Mouse (Mus musculus): ENCODE measurements around the gene Rpp25. TPM values are rescaled to one million over a fixed set of nuclear protein-coding genes. Genes with fewer than 3 reads are reported as not detected.

Gene Rpp25
- total and polyA plus RNA-seq, 2 experiments from 2014 or later: 15.0 to 21.3 TPM

DNA sequence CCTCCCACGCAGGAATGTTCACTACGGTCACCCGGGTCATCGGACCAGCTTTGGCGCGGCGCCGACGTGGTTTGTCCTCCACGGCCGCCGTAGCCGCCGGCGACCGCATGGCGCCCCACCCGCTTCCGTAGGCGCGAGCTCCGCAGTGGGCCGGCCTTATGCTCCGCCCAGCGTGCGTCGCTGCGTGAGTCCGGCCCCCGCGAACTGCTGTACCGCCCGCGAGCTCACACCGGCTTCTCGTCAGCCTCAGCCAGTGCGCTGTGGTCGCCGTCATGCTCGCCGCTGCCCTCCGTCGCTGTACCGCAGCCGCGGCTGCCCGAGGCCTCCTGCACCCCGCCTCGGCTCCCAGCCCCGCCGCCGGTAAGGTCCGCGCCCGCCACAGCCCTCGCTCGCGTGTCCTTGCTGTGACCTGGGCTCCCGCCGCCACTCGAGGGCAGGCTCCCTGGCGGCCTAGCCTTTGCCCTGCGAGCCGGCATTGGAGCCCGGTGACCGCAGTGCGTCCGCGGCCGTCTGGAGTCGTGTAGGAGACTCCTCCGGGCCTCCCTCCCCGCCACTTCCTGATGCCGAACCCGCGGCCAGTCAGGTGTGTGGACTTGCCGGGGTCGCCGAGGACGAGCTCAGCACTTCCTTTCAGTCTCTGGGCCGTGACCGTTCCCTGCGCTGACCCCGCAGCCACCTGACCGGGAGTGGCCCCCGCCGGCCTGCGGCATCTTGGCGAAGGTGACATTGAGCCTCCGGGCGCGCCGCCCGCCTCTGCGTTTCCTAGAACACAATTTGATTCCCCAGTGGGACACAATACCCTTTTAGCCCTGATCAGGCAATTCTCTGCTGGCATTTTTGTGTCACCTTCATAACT, 17.5 kb downstream of the Rpp25 start, which contains the start of gene Cox5a:
Gene Cox5a, plus strand, starts transcription at position 219 of the 856 bp plus-strand sequence.
- peak; percentile 93 for DNase-seq (ENCODE audit: low spot score)
- under 1% methylated on average over 94 of the region's 95 CpGs for WGBS
- Histone ChIP-seq H3K27me3 (ENCODE audit: control insufficient read depth, insufficient read depth, low read length) (no peaks in the 10 kb centered on the region), H3K4me1 (ENCODE audit: control insufficient read depth, insufficient read depth) (peaks cover 33% of the 10 kb centered on the region; the same call in 1 of the 2 replicates), H3K4me3 (ENCODE audit: low read depth, low read length) (peak within 1 kb of the TSS; percentile 100), H3K4me2 (ENCODE audit: low read depth, low read length) (peak within 1 kb of the TSS; percentile 60), H3K27ac (ENCODE audit: low read depth) (peak within 1 kb of the TSS; percentile 100), H3K36me3 (replicated peaks; ENCODE audit: control insufficient read depth, insufficient read depth, low read length) (no peaks in the 10 kb centered on the region), H3K9ac (replicated peaks; ENCODE audit: low read depth, low read length) (peak within 1 kb of the TSS; percentile 100), H3K9me3 (replicated peaks; ENCODE audit: control insufficient read depth, low read length) (no peaks in the 10 kb centered on the region)
- peak; percentile 97 for ATAC-seq (ENCODE audit: insufficient read depth, low read depth)
- TF ChIP-seq CTCF (IDR thresholded peaks at IDR 0.05; ENCODE audit: low read depth): peak; percentile 5; the same call in 1 of the 2 replicates
- TF ChIP-seq EP300 (IDR thresholded peaks at IDR 0.05; ENCODE audit: low read depth): peak; percentile 92

DNA sequence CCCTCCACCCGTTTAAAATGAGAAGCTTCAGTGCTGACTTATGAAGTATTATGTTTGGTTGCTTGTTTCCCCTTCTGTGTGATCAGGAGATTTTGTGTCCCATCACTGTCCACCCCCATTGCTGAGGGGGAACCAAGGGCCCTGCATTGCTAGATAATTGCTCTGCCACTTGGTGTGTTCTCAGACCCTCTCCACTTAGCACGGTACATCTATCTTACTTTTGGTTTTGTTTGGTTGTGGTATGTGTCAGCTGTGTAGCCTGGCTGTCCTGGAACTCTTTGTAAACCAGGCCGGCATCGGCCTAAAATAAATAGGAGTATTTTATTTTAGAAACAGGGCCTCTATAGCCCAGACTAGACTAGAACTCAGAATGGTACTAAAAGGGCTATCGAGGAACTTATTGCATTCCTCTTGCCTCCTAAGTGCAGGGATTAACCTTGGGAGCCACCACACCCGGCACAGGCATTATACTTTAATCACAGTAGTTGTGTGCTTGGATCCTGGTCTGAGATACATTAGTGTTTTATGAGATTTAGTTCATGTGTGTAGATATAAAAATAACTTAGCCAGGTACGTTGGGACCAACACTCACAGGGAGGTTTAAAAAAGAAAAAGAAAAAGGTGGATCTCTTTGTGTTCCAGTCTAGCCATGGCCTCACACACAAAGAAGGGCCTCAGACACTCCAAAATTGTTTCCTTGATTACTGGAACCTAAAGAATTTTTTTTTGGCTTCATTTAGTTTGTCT, 18.5 kb downstream of the Rpp25 start:
- Histone ChIP-seq H3K36me3 (replicated peaks; ENCODE audit: control insufficient read depth, insufficient read depth, low read length) (0 out of 2 replicates have a peak, but pooled peaks cover 6% of the 10 kb centered on the region), H3K9ac (replicated peaks; ENCODE audit: low read depth, low read length) (peak overlapping the region; percentile 100), H3K4me2 (ENCODE audit: low read depth, low read length) (peak overlapping the region; percentile 60), H3K4me3 (ENCODE audit: low read depth, low read length) (peak overlapping the region; percentile 100), H3K27ac (ENCODE audit: low read depth) (peak overlapping the region; percentile 100), H3K27me3 (ENCODE audit: control insufficient read depth, insufficient read depth, low read length) (no peaks in the 10 kb centered on the region), H3K4me1 (ENCODE audit: control insufficient read depth, insufficient read depth) (peaks cover 38% of the 10 kb centered on the region; the same call in 1 of the 2 replicates), H3K9me3 (replicated peaks; ENCODE audit: control insufficient read depth, low read length) (no peaks in the 10 kb centered on the region)
- no peak for ATAC-seq (ENCODE audit: insufficient read depth, low read depth)
- WGBS: 12% methylated on average over 7 of the region's 7 CpGs
- TF ChIP-seq EP300 (IDR thresholded peaks at IDR 0.05; ENCODE audit: low read depth) (no peak), CTCF (IDR thresholded peaks at IDR 0.05; ENCODE audit: low read depth) (no peak)
- no peak for DNase-seq (ENCODE audit: low spot score)

DNA sequence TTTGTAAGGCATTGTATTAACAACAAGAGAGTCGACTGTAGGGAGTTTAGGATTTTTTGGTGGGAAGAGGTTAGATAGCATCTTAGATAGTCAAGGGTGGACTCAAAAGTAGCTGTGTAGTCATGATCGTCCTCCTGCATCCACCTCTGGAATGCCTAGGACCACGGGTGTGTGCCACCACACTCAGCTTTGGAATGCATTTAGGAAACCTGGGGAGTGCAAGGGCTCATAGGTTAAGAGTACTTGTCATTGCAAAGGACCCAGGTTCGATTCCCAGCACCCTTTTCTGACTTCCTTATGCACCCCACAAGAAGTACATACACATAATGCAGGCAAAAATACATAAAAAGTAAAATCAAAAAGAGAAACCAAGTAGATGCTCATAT, 19.0 kb downstream of the Rpp25 start:
- DNase-seq (ENCODE audit: low spot score) (no peak), ATAC-seq (ENCODE audit: insufficient read depth, low read depth) (no peak)
- Histone ChIP-seq H3K9me3 (replicated peaks; ENCODE audit: control insufficient read depth, low read length) (no peaks in the 10 kb centered on the region), H3K36me3 (replicated peaks; ENCODE audit: control insufficient read depth, insufficient read depth, low read length) (0 out of 2 replicates have a peak, but pooled peaks cover 6% of the 10 kb centered on the region), H3K9ac (replicated peaks; ENCODE audit: low read depth, low read length) (peak overlapping the region; percentile 100), H3K4me1 (ENCODE audit: control insufficient read depth, insufficient read depth) (peaks cover 38% of the 10 kb centered on the region; the same call in 1 of the 2 replicates), H3K27me3 (ENCODE audit: control insufficient read depth, insufficient read depth, low read length) (no peaks in the 10 kb centered on the region), H3K4me3 (ENCODE audit: low read depth, low read length) (peak overlapping the region; percentile 100), H3K4me2 (ENCODE audit: low read depth, low read length) (peak overlapping the region; percentile 60), H3K27ac (ENCODE audit: low read depth) (peak overlapping the region; percentile 100)
- TF ChIP-seq CTCF (IDR thresholded peaks at IDR 0.05; ENCODE audit: low read depth) (no peak), EP300 (IDR thresholded peaks at IDR 0.05; ENCODE audit: low read depth) (no peak)
- 56% methylated on average over 4 of the region's 4 CpGs for whole genome bisulfite sequencing

DNA sequence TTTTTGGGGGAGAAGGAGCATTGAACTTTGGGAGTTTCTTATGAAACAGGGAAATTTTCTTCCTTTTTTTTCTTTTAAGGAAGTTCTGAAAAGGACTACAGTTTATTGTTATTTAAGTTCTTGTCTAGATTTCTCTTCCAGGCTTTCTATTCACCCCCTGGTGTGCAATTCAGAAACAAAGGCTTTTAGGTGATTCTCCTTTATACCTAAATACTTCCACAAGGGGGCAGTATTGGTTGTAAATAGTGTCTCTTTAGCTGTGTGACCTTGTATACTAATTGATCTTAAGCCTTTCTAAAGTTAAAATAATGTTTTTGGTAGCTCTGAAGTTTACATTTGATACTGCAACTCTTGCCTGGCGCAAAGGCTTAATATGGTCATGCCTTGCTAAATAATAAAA, 19.9 kb downstream of the Rpp25 start:
- Histone ChIP-seq H3K4me3 (ENCODE audit: low read depth, low read length) (0 out of 2 replicates have a peak overlapping the region, but pooled peaks have one; percentile 13), H3K4me1 (ENCODE audit: control insufficient read depth, insufficient read depth) (peaks cover 38% of the 10 kb centered on the region; the same call in 1 of the 2 replicates), H3K27me3 (ENCODE audit: control insufficient read depth, insufficient read depth, low read length) (no peaks in the 10 kb centered on the region), H3K36me3 (replicated peaks; ENCODE audit: control insufficient read depth, insufficient read depth, low read length) (0 out of 2 replicates have a peak, but pooled peaks cover 6% of the 10 kb centered on the region), H3K27ac (ENCODE audit: low read depth) (no peak overlapping the region), H3K9ac (replicated peaks; ENCODE audit: low read depth, low read length) (no peak overlapping the region), H3K4me2 (ENCODE audit: low read depth, low read length) (peak overlapping the region; percentile 60), H3K9me3 (replicated peaks; ENCODE audit: control insufficient read depth, low read length) (no peaks in the 10 kb centered on the region)
- DNase-seq (ENCODE audit: low spot score) (peak; percentile 62), ATAC-seq (ENCODE audit: insufficient read depth, low read depth) (no peak)
- 74% methylated on average over 1 of the region's 1 CpGs for WGBS
- TF ChIP-seq CTCF (IDR thresholded peaks at IDR 0.05; ENCODE audit: low read depth) (peak; percentile 49), EP300 (IDR thresholded peaks at IDR 0.05; ENCODE audit: low read depth) (no peak)

DNA sequence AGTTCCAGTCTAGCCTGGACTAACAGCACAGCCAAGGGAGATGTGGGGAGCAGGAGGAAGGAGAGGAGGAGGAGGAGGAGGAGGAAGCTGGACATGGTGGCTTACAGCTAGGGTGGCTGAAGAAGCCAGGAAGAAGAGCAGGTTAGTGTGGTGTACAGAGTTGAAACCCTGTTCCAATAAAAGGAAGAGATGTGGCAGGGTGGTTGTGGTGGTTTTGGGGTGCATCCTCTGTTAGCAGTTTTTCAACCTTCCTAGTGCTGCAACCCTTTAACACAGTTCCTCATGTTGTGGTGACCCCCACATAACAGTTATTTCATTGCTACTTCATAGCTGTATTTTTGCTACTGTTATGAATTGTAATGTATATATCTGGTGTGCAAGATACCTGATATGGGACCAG, 20.6 kb downstream of the Rpp25 start:
- peaks cover 11% of the 10 kb centered on the region; the same call in 1 of the 2 replicates for H3K36me3 ChIP-seq (replicated peaks; ENCODE audit: control insufficient read depth, insufficient read depth, low read length)
- ATAC-seq (ENCODE audit: insufficient read depth, low read depth) (no peak), DNase-seq (ENCODE audit: low spot score) (no peak)
- no peaks in the 10 kb centered on the region for H3K27me3 ChIP-seq (ENCODE audit: control insufficient read depth, insufficient read depth, low read length)
- no peak overlapping the region for H3K27ac ChIP-seq (ENCODE audit: low read depth)
- TF ChIP-seq EP300 (IDR thresholded peaks at IDR 0.05; ENCODE audit: low read depth) (no peak), CTCF (IDR thresholded peaks at IDR 0.05; ENCODE audit: low read depth) (no peak)
- H3K4me3 ChIP-seq (ENCODE audit: low read depth, low read length): 0 out of 2 replicates have a peak overlapping the region, but pooled peaks have one; percentile 13
- H3K9ac ChIP-seq (replicated peaks; ENCODE audit: low read depth, low read length): no peak overlapping the region
- peaks cover 38% of the 10 kb centered on the region; the same call in 1 of the 2 replicates for H3K4me1 ChIP-seq (ENCODE audit: control insufficient read depth, insufficient read depth)
- peak overlapping the region; percentile 60 for H3K4me2 ChIP-seq (ENCODE audit: low read depth, low read length)
- no peaks in the 10 kb centered on the region for H3K9me3 ChIP-seq (replicated peaks; ENCODE audit: control insufficient read depth, low read length)

Data from heart, postnatal 0 days (tissue).